Mouse (Mus musculus): Measurements from ENCODE around the gene Lyplal1. TPM values are rescaled to one million over a fixed set of nuclear protein-coding genes. Genes with fewer than 3 reads are reported as not detected.

Lyplal1 gene
- 15.7 and 16.2 TPM in 2 replicates for polyA plus RNA-seq (2015; fragmentation: Nextera tagmentation; extraction: Ambion mirVana)

DNA sequence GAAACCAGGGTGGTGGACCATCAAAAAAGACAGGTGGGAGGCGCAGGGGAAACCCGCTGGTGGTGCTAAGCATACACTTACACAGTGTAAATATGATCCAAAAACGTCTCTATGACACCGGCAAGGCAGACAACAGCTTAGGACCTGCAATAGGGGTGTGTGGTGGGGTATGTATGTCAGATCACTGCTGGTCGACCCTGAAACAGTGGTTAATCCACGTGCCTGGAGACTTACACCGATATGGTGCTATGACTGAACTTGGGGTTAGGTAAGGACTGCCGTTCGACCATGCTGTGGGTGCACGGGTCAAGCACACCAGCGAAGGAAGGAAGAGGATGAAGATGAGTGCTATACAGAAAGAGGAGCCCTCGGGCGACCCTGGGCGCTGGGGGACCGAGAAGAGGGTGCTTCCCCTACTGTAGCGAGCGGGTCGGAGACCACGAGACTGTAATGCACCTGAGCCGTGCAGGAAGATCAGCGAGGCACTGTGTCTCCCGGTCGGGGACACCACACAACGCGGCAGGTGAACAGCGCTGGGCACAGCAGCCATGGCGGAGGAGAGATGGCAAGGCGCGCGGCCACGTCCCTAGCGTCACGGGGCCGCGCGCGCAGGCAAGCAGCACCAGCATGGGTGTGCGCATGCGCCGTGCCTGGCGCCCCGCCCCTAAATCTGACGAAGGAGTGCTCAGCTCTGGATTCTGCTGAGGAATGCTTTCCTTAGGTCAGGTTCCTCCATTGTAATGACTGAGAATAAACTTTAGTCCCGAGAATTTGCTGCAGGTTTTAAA, at the start of gene Lyplal1:
Lyplal1 (minus strand) TSS at position 610 of the 788 bp plus-strand sequence.
- peak within 1 kb of the TSS; percentile 92 for H3K9ac ChIP-seq
- H3K36me3 ChIP-seq (ENCODE audit: poor library complexity, severe bottlenecking): no peaks in the 10 kb centered on the region
- H3K4me2 ChIP-seq: peak within 1 kb of the TSS; percentile 75
- peak within 1 kb of the TSS; percentile 76 for H3K27ac ChIP-seq
- H3K9me3 ChIP-seq (replicated peaks): no peaks in the 10 kb centered on the region
- no peaks in the 10 kb centered on the region for H3K27me3 ChIP-seq
- H3K4me3 ChIP-seq: peak within 1 kb of the TSS; percentile 67
- ATAC-seq: peak; percentile 96
- H3K4me1 ChIP-seq: peaks cover 7% of the 10 kb centered on the region; the same call in 1 of the 2 replicates
- WGBS: 4% methylated on average over 44 of the region's 44 CpGs

DNA sequence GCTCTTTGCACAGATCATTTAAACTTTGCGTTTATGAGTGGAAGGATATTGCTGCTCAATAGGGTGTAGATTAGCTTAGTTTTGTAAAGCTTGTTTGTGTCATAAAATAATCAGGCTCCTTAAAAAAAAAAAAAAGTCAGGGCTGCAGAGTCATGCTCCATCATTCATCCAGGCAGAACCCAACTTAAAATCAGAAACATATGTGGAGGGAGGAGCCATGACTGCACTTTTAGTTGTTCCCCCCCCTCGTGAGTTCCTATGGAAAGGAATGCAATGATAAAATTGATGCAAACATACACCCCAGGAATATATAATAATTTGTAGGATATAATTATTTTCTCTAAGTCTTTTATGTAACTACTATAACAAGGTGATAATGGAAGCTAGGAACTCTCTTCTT, 46.5 kb upstream of the Lyplal1 start:
- Histone ChIP-seq H3K27me3 (no peaks in the 10 kb centered on the region), H3K27ac (no peak overlapping the region), H3K4me2 (no peak overlapping the region), H3K36me3 (ENCODE audit: poor library complexity, severe bottlenecking) (no peaks in the 10 kb centered on the region), H3K9me3 (replicated peaks) (no peaks in the 10 kb centered on the region), H3K9ac (no peak overlapping the region), H3K4me1 (no peaks in the 10 kb centered on the region), H3K4me3 (no peak overlapping the region)
- 70% methylated on average over 2 of the region's 2 CpGs for WGBS
- no peak for ATAC-seq

- H3K27me3 ChIP-seq: no peaks in the 10 kb centered on the region
- 62% methylated on average over 12 of the region's 12 CpGs for WGBS
- H3K4me3 ChIP-seq: no peak overlapping the region
Measured at GRCm38 (mm10) chr1:186163206-186163605, 46.1 kb upstream of the Lyplal1 start.

GRCm38 (mm10) chr1:186150376-186150775, 33.3 kb upstream of the Lyplal1 start:
- Histone ChIP-seq H3K27me3 (no peaks in the 10 kb centered on the region), H3K9me3 (replicated peaks) (no peaks in the 10 kb centered on the region), H3K27ac (no peak overlapping the region), H3K4me2 (no peak overlapping the region), H3K4me3 (no peak overlapping the region), H3K4me1 (0 out of 2 replicates have a peak, but pooled peaks cover 2% of the 10 kb centered on the region), H3K36me3 (ENCODE audit: poor library complexity, severe bottlenecking) (no peaks in the 10 kb centered on the region), H3K9ac (no peak overlapping the region)
- ATAC-seq: no peak
- WGBS: 78% methylated on average over 5 of the region's 5 CpGs

More at GRCm38 (mm10) chr1:186163206-186163605, 46.1 kb upstream of the Lyplal1 start:
- H3K4me2 ChIP-seq: no peak overlapping the region
- H3K9ac ChIP-seq: no peak overlapping the region
- no peak overlapping the region for H3K27ac ChIP-seq
- H3K4me1 ChIP-seq: no peaks in the 10 kb centered on the region
- no peaks in the 10 kb centered on the region for H3K9me3 ChIP-seq (replicated peaks)
- no peak for ATAC-seq
- no peaks in the 10 kb centered on the region for H3K36me3 ChIP-seq (ENCODE audit: poor library complexity, severe bottlenecking)

DNA sequence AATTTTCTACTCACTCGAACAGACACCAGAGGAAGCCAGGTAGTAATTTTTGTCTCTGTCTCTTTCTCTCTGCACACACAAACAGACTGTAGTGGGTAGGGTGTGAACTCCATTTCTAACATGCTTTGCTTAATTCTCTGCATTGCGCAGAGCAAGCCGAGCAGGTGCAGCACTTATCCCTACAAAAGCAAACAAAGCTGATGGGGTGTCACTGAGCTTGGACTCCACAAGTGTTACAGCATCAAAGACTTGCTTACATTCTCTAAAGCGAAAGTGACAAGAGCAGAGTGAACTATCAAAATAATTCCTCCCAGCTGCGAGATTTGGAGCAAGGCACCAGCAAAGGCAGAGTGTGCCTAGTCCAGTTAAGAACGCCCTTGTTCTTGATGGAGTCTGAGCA, 28.3 kb upstream of the Lyplal1 start:
- no peak overlapping the region for H3K9ac ChIP-seq
- no peaks in the 10 kb centered on the region for H3K9me3 ChIP-seq (replicated peaks)
- H3K27me3 ChIP-seq: no peaks in the 10 kb centered on the region
- H3K4me3 ChIP-seq: no peak overlapping the region
- H3K27ac ChIP-seq: no peak overlapping the region
- no peaks in the 10 kb centered on the region for H3K36me3 ChIP-seq (ENCODE audit: poor library complexity, severe bottlenecking)
- 65% methylated on average over 6 of the region's 6 CpGs for WGBS
- no peak overlapping the region for H3K4me2 ChIP-seq
- ATAC-seq: peak; percentile 55; the same call in 1 of the 2 replicates
- H3K4me1 ChIP-seq: 0 out of 2 replicates have a peak, but pooled peaks cover 4% of the 10 kb centered on the region

DNA sequence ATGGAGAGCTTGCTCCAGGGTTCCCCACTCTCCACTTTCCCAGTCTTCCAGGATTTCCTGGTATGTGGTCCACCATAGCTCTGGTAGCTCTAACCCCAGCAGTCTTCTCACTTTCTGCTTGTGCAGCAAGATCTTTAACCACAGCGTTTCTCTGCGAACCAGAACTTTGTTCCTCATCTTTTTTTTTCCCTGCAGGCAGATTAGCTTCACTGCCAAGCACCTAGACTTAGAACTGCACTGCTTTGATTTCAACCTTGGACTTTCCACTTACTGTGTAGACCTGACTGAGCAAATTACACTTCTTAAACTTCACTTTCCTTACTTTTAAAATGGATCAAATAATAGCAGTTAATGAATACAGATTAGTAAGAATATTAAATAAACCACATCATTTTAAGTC, 23.1 kb upstream of the Lyplal1 start:
- no peaks in the 10 kb centered on the region for H3K36me3 ChIP-seq (ENCODE audit: poor library complexity, severe bottlenecking)
- H3K27me3 ChIP-seq: no peaks in the 10 kb centered on the region
- H3K4me3 ChIP-seq: no peak overlapping the region
- WGBS: 83% methylated on average over 2 of the region's 2 CpGs
- H3K4me2 ChIP-seq: no peak overlapping the region
- H3K4me1 ChIP-seq: 0 out of 2 replicates have a peak, but pooled peaks cover under 1% of the 10 kb centered on the region
- ATAC-seq: no peak
- no peak overlapping the region for H3K27ac ChIP-seq
- H3K9me3 ChIP-seq (replicated peaks): no peaks in the 10 kb centered on the region
- no peak overlapping the region for H3K9ac ChIP-seq

GRCm38 (mm10) chr1:186137873-186138272, 20.8 kb upstream of the Lyplal1 start:
- H3K4me3 ChIP-seq: no peak overlapping the region
- H3K27ac ChIP-seq: no peak overlapping the region
- 60% methylated on average over 12 of the region's 12 CpGs for WGBS
- H3K4me1 ChIP-seq: no peaks in the 10 kb centered on the region
- H3K4me2 ChIP-seq: no peak overlapping the region
- H3K36me3 ChIP-seq (ENCODE audit: poor library complexity, severe bottlenecking): no peaks in the 10 kb centered on the region
- peak; percentile 76 for ATAC-seq
- no peaks in the 10 kb centered on the region for H3K9me3 ChIP-seq (replicated peaks)
- H3K9ac ChIP-seq: no peak overlapping the region
- no peaks in the 10 kb centered on the region for H3K27me3 ChIP-seq

GRCm38 (mm10) chr1:186136636-186137380, 19.7 kb upstream of the Lyplal1 start:
- Histone ChIP-seq H3K4me2 (no peak overlapping the region), H3K9me3 (replicated peaks) (no peaks in the 10 kb centered on the region), H3K9ac (no peak overlapping the region), H3K4me3 (no peak overlapping the region), H3K36me3 (ENCODE audit: poor library complexity, severe bottlenecking) (no peaks in the 10 kb centered on the region), H3K27me3 (no peaks in the 10 kb centered on the region), H3K4me1 (no peaks in the 10 kb centered on the region), H3K27ac (no peak overlapping the region)
- 82% methylated on average over 6 of the region's 6 CpGs for WGBS
- no peak for ATAC-seq

DNA sequence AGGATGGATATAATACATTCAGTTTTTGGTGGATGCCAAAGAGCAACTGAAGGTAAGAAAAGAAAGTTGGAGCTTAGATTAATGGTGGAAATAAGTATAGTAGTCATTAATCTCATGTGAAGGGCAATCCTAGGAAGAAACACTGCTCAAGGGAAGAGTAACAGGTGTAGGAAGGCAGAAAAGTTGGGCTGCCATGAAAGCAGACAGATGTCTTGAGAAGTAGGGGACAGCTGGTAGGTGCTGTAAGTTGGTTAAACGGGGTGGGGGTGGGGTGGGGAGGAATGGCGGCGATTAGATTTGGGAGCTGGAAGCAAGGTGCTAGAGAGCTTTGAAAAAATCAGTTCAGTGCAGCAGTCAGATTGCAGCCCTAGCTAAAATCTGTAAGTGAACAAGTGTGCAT, 14.4 kb upstream of the Lyplal1 start:
- WGBS: 87% methylated on average over 3 of the region's 3 CpGs
- no peak for ATAC-seq
- no peak overlapping the region for H3K9ac ChIP-seq
- H3K27me3 ChIP-seq: no peaks in the 10 kb centered on the region
- H3K36me3 ChIP-seq (ENCODE audit: poor library complexity, severe bottlenecking): no peaks in the 10 kb centered on the region
- H3K4me1 ChIP-seq: no peaks in the 10 kb centered on the region
- no peak overlapping the region for H3K27ac ChIP-seq
- no peak overlapping the region for H3K4me3 ChIP-seq
- H3K4me2 ChIP-seq: no peak overlapping the region
- no peaks in the 10 kb centered on the region for H3K9me3 ChIP-seq (replicated peaks)

DNA sequence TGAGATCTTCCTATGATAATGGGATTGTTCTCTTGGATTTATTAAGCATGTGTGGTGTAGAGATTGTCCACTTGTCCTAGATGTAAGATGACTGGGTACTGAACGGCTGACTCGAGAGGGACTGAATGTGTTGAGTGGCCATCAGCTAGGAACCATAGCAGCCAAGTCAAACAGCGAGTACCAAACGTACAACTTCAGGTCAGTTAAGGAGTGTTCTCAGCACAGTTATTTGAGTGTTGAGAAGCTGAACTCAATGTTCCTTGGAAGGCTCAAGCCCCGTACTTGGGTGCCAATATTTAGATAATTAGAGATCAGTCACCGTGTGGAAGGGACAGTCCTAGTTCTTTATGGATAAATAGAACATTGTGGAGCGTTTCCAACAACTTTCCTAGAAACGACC, 11.8 kb upstream of the Lyplal1 start:
- no peaks in the 10 kb centered on the region for H3K27me3 ChIP-seq
- H3K27ac ChIP-seq: no peak overlapping the region
- ATAC-seq: no peak
- H3K36me3 ChIP-seq (ENCODE audit: poor library complexity, severe bottlenecking): no peaks in the 10 kb centered on the region
- 89% methylated on average over 8 of the region's 8 CpGs for WGBS
- no peak overlapping the region for H3K4me2 ChIP-seq
- H3K4me1 ChIP-seq: no peaks in the 10 kb centered on the region
- no peaks in the 10 kb centered on the region for H3K9me3 ChIP-seq (replicated peaks)
- H3K4me3 ChIP-seq: no peak overlapping the region
- H3K9ac ChIP-seq: no peak overlapping the region

GRCm38 (mm10) chr1:186126313-186126862, 9.3 kb upstream of the Lyplal1 start:
- 74% methylated on average over 6 of the region's 6 CpGs for WGBS
- Histone ChIP-seq H3K9me3 (replicated peaks) (no peaks in the 10 kb centered on the region), H3K4me3 (no peak overlapping the region), H3K27ac (no peak overlapping the region), H3K9ac (no peak overlapping the region), H3K4me2 (no peak overlapping the region), H3K4me1 (no peaks in the 10 kb centered on the region), H3K36me3 (ENCODE audit: poor library complexity, severe bottlenecking) (no peaks in the 10 kb centered on the region), H3K27me3 (no peaks in the 10 kb centered on the region)
- no peak for ATAC-seq

DNA sequence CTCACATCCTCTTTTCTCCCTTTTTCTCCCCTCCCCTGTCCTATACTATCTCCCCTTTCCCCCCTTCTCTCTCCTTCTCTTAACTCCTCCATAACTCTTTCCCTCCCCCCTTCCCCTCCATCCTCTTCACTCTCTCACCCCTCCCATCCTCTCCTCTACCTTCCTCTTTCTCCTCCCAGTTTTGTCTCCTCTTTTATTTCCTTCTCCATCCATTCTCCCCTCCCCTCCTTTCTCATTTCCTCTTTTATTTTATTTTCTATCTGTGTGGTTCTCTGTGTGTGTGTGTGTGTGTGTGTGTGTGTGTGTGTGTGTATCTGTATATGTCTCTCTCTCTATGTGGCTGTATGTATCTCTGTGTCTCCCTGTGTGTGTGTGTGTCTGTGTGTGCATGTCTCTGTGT, 6.6 kb upstream of the Lyplal1 start:
- H3K27ac ChIP-seq: no peak overlapping the region
- H3K4me2 ChIP-seq: no peak overlapping the region
- no peaks in the 10 kb centered on the region for H3K27me3 ChIP-seq
- no peaks in the 10 kb centered on the region for H3K9me3 ChIP-seq (replicated peaks)
- no peaks in the 10 kb centered on the region for H3K4me1 ChIP-seq
- H3K4me3 ChIP-seq: no peak overlapping the region
- ATAC-seq: no peak
- no peak overlapping the region for H3K9ac ChIP-seq
- H3K36me3 ChIP-seq (ENCODE audit: poor library complexity, severe bottlenecking): no peaks in the 10 kb centered on the region

Data from forebrain, embryonic 13.5 days (tissue).